Mouse (Mus musculus): ENCODE data around the gene Nop9. TPM values are rescaled to one million over a fixed set of nuclear protein-coding genes. Genes with fewer than 3 reads are reported as not detected.

Gene Nop9
- total and polyA plus RNA-seq, 3 experiments = 22.3 to 45.5 (median 23.0) TPM

- no peak for ATAC-seq (ENCODE audit: extremely low read depth, insufficient number of reproducible peaks, low FRiP score, poor library complexity, severe bottlenecking)
- peaks cover 21% of the 10 kb centered on the region for H3K36me3 ChIP-seq (replicated peaks)
These were observed 10.6 kb upstream of the Nop9 start for GRCm38 (mm10) chr14:55734869-55735268.

GRCm38 (mm10) chr14:55735334-55735733, 10.2 kb upstream of the Nop9 start:
- no peak for TF ChIP-seq POLR2AphosphoS5 (IDR thresholded peaks at IDR 0.05; ENCODE audit: insufficient replicate concordance, low read depth, low read length)
- TF ChIP-seq CTCF (IDR thresholded peaks at IDR 0.05; ENCODE audit: low read depth, low read length) = no peak
- TF ChIP-seq GATA1 (IDR thresholded peaks at IDR 0.05; ENCODE audit: borderline replicate concordance, low read length) = no peak
- no peak for TF ChIP-seq TAL1 (conservative IDR thresholded peaks at IDR 0.05; ENCODE audit: low read depth, low read length)
- TF ChIP-seq GATA2 (IDR thresholded peaks at IDR 0.05; ENCODE audit: borderline replicate concordance, low read depth, low read length) = no peak
- Histone ChIP-seq H3K36me3 (replicated peaks) (peaks cover 26% of the 10 kb centered on the region), H3K4me1 (ENCODE audit: insufficient read depth, low read depth, low read length) (peaks cover 20% of the 10 kb centered on the region), H3K27me3 (ENCODE audit: insufficient read depth, low read length) (peaks cover 20% of the 10 kb centered on the region), H3K4me3 (ENCODE audit: low read depth, low read length) (no peak overlapping the region), H3K9me3 (replicated peaks) (no peaks in the 10 kb centered on the region)
- DNase-seq (ENCODE audit: low spot score) (no peak), ATAC-seq (ENCODE audit: extremely low read depth, insufficient number of reproducible peaks, low FRiP score, poor library complexity, severe bottlenecking) (no peak)

More at GRCm38 (mm10) chr14:55734869-55735268, 10.6 kb upstream of the Nop9 start:
- DNase-seq (ENCODE audit: low spot score) = no peak
- no peaks in the 10 kb centered on the region for H3K9me3 ChIP-seq (replicated peaks)
- peaks cover 23% of the 10 kb centered on the region for H3K27me3 ChIP-seq (ENCODE audit: insufficient read depth, low read length)
- TF ChIP-seq CTCF (IDR thresholded peaks at IDR 0.05; ENCODE audit: low read depth, low read length) (no peak), TAL1 (conservative IDR thresholded peaks at IDR 0.05; ENCODE audit: low read depth, low read length) (no peak), POLR2AphosphoS5 (IDR thresholded peaks at IDR 0.05; ENCODE audit: insufficient replicate concordance, low read depth, low read length) (no peak), GATA2 (IDR thresholded peaks at IDR 0.05; ENCODE audit: borderline replicate concordance, low read depth, low read length) (no peak), GATA1 (IDR thresholded peaks at IDR 0.05; ENCODE audit: borderline replicate concordance, low read length) (no peak)
- H3K4me1 ChIP-seq (ENCODE audit: insufficient read depth, low read depth, low read length) = peaks cover 24% of the 10 kb centered on the region
- H3K4me3 ChIP-seq (ENCODE audit: low read depth, low read length) = no peak overlapping the region

- H3K9me3 ChIP-seq (replicated peaks) = no peaks in the 10 kb centered on the region
- ATAC-seq (ENCODE audit: extremely low read depth, insufficient number of reproducible peaks, low FRiP score, poor library complexity, severe bottlenecking) = no peak
- peaks cover 20% of the 10 kb centered on the region for H3K27me3 ChIP-seq (ENCODE audit: insufficient read depth, low read length)
These were observed 9.7 kb upstream of the Nop9 start for GRCm38 (mm10) chr14:55735758-55736157.

GRCm38 (mm10) chr14:55737086-55737687, 8.3 kb upstream of the Nop9 start:
- Histone ChIP-seq H3K4me3 (ENCODE audit: low read depth, low read length) (no peak overlapping the region), H3K4me1 (ENCODE audit: insufficient read depth, low read depth, low read length) (peaks cover 16% of the 10 kb centered on the region), H3K36me3 (replicated peaks) (peaks cover 41% of the 10 kb centered on the region), H3K27me3 (ENCODE audit: insufficient read depth, low read length) (peaks cover 20% of the 10 kb centered on the region), H3K9me3 (replicated peaks) (no peaks in the 10 kb centered on the region)
- TF ChIP-seq GATA2 (IDR thresholded peaks at IDR 0.05; ENCODE audit: borderline replicate concordance, low read depth, low read length) = no peak
- no peak for TF ChIP-seq CTCF (IDR thresholded peaks at IDR 0.05; ENCODE audit: low read depth, low read length)
- no peak for TF ChIP-seq POLR2AphosphoS5 (IDR thresholded peaks at IDR 0.05; ENCODE audit: insufficient replicate concordance, low read depth, low read length)
- TF ChIP-seq GATA1 (IDR thresholded peaks at IDR 0.05; ENCODE audit: borderline replicate concordance, low read length) = no peak
- no peak for TF ChIP-seq TAL1 (conservative IDR thresholded peaks at IDR 0.05; ENCODE audit: low read depth, low read length)
- DNase-seq (ENCODE audit: low spot score) (no peak), ATAC-seq (ENCODE audit: extremely low read depth, insufficient number of reproducible peaks, low FRiP score, poor library complexity, severe bottlenecking) (peak; percentile 8; the same call in 1 of the 2 replicates)

More at GRCm38 (mm10) chr14:55735758-55736157, 9.7 kb upstream of the Nop9 start:
- no peak overlapping the region for H3K4me3 ChIP-seq (ENCODE audit: low read depth, low read length)
- TF ChIP-seq CTCF (IDR thresholded peaks at IDR 0.05; ENCODE audit: low read depth, low read length) (no peak), GATA2 (IDR thresholded peaks at IDR 0.05; ENCODE audit: borderline replicate concordance, low read depth, low read length) (no peak), GATA1 (IDR thresholded peaks at IDR 0.05; ENCODE audit: borderline replicate concordance, low read length) (no peak), TAL1 (conservative IDR thresholded peaks at IDR 0.05; ENCODE audit: low read depth, low read length) (no peak)
- H3K36me3 ChIP-seq (replicated peaks) = peaks cover 30% of the 10 kb centered on the region
- H3K4me1 ChIP-seq (ENCODE audit: insufficient read depth, low read depth, low read length) = peaks cover 16% of the 10 kb centered on the region
- DNase-seq (ENCODE audit: low spot score) = no peak

- H3K9me3 ChIP-seq (replicated peaks) = no peaks in the 10 kb centered on the region
- H3K36me3 ChIP-seq (replicated peaks) = peaks cover 68% of the 10 kb centered on the region
- DNase-seq (ENCODE audit: low spot score) (peak; percentile 68), ATAC-seq (ENCODE audit: extremely low read depth, insufficient number of reproducible peaks, low FRiP score, poor library complexity, severe bottlenecking) (0 out of 2 replicates have a peak, but pooled peaks have one; percentile 32)
- H3K4me1 ChIP-seq (ENCODE audit: insufficient read depth, low read depth, low read length) = peaks cover 43% of the 10 kb centered on the region
- H3K27me3 ChIP-seq (ENCODE audit: insufficient read depth, low read length) = no peaks in the 10 kb centered on the region
- no peak overlapping the region for H3K4me3 ChIP-seq (ENCODE audit: low read depth, low read length)
- no peak for TF ChIP-seq GATA2 (IDR thresholded peaks at IDR 0.05; ENCODE audit: borderline replicate concordance, low read depth, low read length)
- TF ChIP-seq CTCF (IDR thresholded peaks at IDR 0.05; ENCODE audit: low read depth, low read length) = peak; percentile 99
These were observed 1.8 kb upstream of the Nop9 start for GRCm38 (mm10) chr14:55743711-55744110.

GRCm38 (mm10) chr14:55745861-55746237, 356 bp downstream of the Nop9 start:
- peak overlapping the region; percentile 85 for H3K4me3 ChIP-seq (ENCODE audit: low read depth, low read length)
- DNase-seq (ENCODE audit: low spot score) = no peak
- TF ChIP-seq GATA2 (IDR thresholded peaks at IDR 0.05; ENCODE audit: borderline replicate concordance, low read depth, low read length) = no peak
- TF ChIP-seq POLR2AphosphoS5 (IDR thresholded peaks at IDR 0.05; ENCODE audit: insufficient replicate concordance, low read depth, low read length) = no peak
- TF ChIP-seq GATA1 (IDR thresholded peaks at IDR 0.05; ENCODE audit: borderline replicate concordance, low read length) = no peak
- TF ChIP-seq CTCF (IDR thresholded peaks at IDR 0.05; ENCODE audit: low read depth, low read length) = no peak
- TF ChIP-seq TAL1 (conservative IDR thresholded peaks at IDR 0.05; ENCODE audit: low read depth, low read length) = no peak
- no peaks in the 10 kb centered on the region for H3K27me3 ChIP-seq (ENCODE audit: insufficient read depth, low read length)
- H3K9me3 ChIP-seq (replicated peaks) = no peaks in the 10 kb centered on the region
- peaks cover 43% of the 10 kb centered on the region for H3K4me1 ChIP-seq (ENCODE audit: insufficient read depth, low read depth, low read length)
- ATAC-seq (ENCODE audit: extremely low read depth, insufficient number of reproducible peaks, low FRiP score, poor library complexity, severe bottlenecking) = no peak
- H3K36me3 ChIP-seq (replicated peaks) = peaks cover 68% of the 10 kb centered on the region

Measured in G1E (cell line).